Mouse (Mus musculus): ENCODE measurements around the gene Fry.

DNA sequence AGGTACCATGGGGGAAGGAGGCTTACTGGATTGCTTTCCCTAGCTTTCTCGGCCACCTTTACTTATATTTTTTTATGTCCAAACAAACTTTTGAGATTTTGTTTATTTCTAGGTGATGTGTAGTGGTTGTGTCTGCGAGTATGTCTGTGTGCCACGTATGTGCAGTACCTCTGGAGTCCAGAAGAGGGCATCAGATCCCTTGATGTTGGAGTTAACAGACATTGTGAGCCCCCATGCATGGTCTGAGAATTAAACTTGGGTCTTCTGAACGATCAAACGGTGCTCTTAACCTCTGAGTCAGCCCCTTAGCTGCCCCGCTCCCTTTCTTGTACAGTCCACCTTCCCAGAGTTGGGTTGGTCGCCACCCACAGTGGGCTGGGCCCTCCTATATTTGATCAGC is 4.4 kb upstream of the Fry start:
- peak; percentile 74 for TF ChIP-seq CTCF (IDR thresholded peaks at IDR 0.05; ENCODE audit: low read depth)
- TF ChIP-seq EP300 (IDR thresholded peaks at IDR 0.05; ENCODE audit: low read depth): no peak
